Mouse (Mus musculus) midbrain, embryonic 15.5 days (tissue): Measurements from ENCODE around the gene 1700025C18Rik. TPM values are rescaled to one million over a fixed set of nuclear protein-coding genes. Genes with fewer than 3 reads are reported as not detected.

Experiments
- ATAC-seq: fragments of 200-750 bp; cut with Nextera tagmentation; replicated peaks from 2 replicates; pipeline ENCODE4 v1.8.0; 2017; ENCODE audit warnings: moderate TSS enrichment
- H3K27ac ChIP-seq: fragments of 300-500 bp; sonication (generic); 2 replicates; pipeline ENCODE4 v1.5.1; 2015; ENCODE audit warnings: mild to moderate bottlenecking, inconsistent platforms
- H3K27me3 ChIP-seq: fragments of 300-500 bp; sonication (generic); replicated peaks from 2 replicates; pipeline ENCODE4 v1.6.1; 2015; ENCODE audit warnings: inconsistent platforms
- H3K36me3 ChIP-seq: fragments of 300-500 bp; sonication (generic); replicated peaks from 2 replicates; pipeline ENCODE4 v1.6.1; 2015; ENCODE audit warnings: inconsistent platforms
- H3K4me1 ChIP-seq: fragments of 300-500 bp; sonication (generic); 2 replicates; pipeline ENCODE4 v1.6.1; 2015; ENCODE audit warnings: inconsistent platforms
- H3K4me2 ChIP-seq: fragments of 300-500 bp; sonication (generic); 2 replicates; pipeline ENCODE4 v1.6.1; 2015; ENCODE audit warnings: inconsistent platforms, mild to moderate bottlenecking, moderate library complexity
- H3K4me3 ChIP-seq: fragments of 300-500 bp; sonication (generic); 2 replicates; pipeline ENCODE4 v1.5.1; 2015; ENCODE audit warnings: mild to moderate bottlenecking, inconsistent platforms
- H3K9ac ChIP-seq: fragments of 300-500 bp; sonication (generic); 2 replicates; pipeline ENCODE4 v1.6.1; 2015; ENCODE audit warnings: mild to moderate bottlenecking, inconsistent platforms
- H3K9me3 ChIP-seq: fragments of 300-500 bp; sonication (generic); 2 replicates; pipeline ENCODE4 v1.6.1; 2016; ENCODE audit warnings: inconsistent platforms
- WGBS: fragments of 180-500 bp; shearing (Covaris S2); methylation state at CpG from one replicate; pipeline ENCODE4 v1.1.7; 2015; ENCODE audit warnings: mixed read lengths; 5-methylcytosine and 5-hydroxymethylcytosine counted together
- polyA plus RNA-seq: library from polyadenylated mRNA; unstranded; fragments of >200 nt; fragmentation: Nextera tagmentation; extraction: Ambion mirVana; gene quantifications from 2 replicates; pipeline ENCODE4 v1.2.1, GENCODE M21; 2015

Gene 1700025C18Rik
- polyA plus RNA-seq, 1 experiment from 2014 or later: not detected

DNA sequence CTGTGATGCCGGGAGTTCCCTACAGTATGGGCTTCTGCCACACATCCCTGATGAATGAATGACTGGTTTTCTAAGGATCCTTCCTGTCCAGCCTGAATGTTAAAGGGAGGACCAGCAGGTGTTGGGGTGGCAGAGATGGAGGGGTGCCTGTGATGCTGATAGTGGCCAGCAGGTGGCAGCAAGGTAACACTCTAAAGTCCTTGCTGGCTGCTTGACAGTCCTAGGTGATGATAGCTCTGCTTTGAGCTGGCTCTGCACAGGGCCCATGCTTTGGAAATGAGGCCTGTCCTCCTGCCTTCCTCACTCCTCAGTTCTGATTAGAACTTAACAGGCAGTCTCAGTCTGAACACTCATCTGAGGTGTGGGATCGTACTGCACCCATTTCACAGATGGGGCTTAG, 15.6 kb downstream of the 1700025C18Rik start:
- no peak overlapping the region for H3K4me2 ChIP-seq
- H3K4me3 ChIP-seq: no peak overlapping the region
- H3K36me3 ChIP-seq: no peaks in the 10 kb centered on the region
- H3K4me1 ChIP-seq: peaks cover 51% of the 10 kb centered on the region
- 33% methylated on average over 2 of the region's 2 CpGs for WGBS
- no peak overlapping the region for H3K27ac ChIP-seq
- no peak; the same call in 1 of the 2 replicates for ATAC-seq
- 0 out of 2 replicates have a peak, but pooled peaks cover 9% of the 10 kb centered on the region for H3K27me3 ChIP-seq
- H3K9ac ChIP-seq: no peak overlapping the region
- no peaks in the 10 kb centered on the region for H3K9me3 ChIP-seq

DNA sequence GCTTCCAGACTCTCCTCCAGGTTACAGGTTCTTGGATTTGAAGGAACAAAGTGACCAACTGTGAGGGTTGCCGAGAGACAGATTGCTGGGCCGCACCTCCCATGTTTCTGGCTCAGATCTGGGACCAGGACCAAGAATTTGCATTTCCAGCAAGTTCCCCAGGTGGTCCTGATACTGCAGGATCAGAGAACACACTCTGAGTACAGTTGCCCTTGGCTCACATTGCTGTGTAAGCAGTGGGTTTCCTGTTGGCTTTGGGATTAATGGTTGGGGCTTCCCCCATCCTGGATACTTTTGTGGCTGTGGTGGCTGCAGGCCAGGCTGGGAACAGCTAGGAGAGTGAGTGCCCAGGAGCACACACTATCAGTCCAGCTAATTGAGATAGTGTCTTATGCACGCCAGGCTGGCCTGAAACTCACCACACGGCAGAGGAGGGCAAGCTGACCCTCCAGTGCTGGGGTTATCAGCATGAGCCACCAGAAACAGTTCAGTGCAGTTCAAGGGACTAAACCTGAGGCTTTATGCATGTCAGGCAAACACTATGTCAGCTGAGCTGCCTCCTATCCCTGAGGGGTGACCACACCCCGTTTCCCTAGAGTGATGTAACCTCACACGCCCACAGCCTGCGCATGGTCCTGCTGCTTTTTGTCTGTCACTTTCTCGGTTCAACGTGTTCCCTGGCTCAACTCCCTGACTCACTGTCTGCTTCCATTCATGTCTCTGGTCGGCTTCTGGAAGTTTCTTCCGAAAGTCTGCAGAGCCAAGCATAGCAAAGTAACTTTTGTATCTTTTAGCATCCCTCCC, 16.3 kb downstream of the 1700025C18Rik start:
- H3K4me2 ChIP-seq: no peak overlapping the region
- H3K4me3 ChIP-seq: no peak overlapping the region
- H3K4me1 ChIP-seq: peaks cover 53% of the 10 kb centered on the region
- 49% methylated on average over 11 of the region's 11 CpGs for WGBS
- no peak overlapping the region for H3K27ac ChIP-seq
- no peaks in the 10 kb centered on the region for H3K36me3 ChIP-seq
- H3K9ac ChIP-seq: no peak overlapping the region
- H3K9me3 ChIP-seq: no peaks in the 10 kb centered on the region
- ATAC-seq: no peak
- H3K27me3 ChIP-seq: peaks cover 9% of the 10 kb centered on the region; the same call in 1 of the 2 replicates

GRCm38 (mm10) chr2:165073381-165073781, 17.2 kb downstream of the 1700025C18Rik start:
- no peaks in the 10 kb centered on the region for H3K36me3 ChIP-seq
- peaks cover 9% of the 10 kb centered on the region; the same call in 1 of the 2 replicates for H3K27me3 ChIP-seq
- 30% methylated on average over 8 of the region's 9 CpGs for WGBS
- peaks cover 44% of the 10 kb centered on the region for H3K4me1 ChIP-seq
- H3K4me3 ChIP-seq: no peak overlapping the region
- H3K9me3 ChIP-seq: no peaks in the 10 kb centered on the region
- ATAC-seq: no peak
- no peak overlapping the region for H3K27ac ChIP-seq
- H3K4me2 ChIP-seq: no peak overlapping the region
- H3K9ac ChIP-seq: no peak overlapping the region; the same call in 1 of the 2 replicates

DNA sequence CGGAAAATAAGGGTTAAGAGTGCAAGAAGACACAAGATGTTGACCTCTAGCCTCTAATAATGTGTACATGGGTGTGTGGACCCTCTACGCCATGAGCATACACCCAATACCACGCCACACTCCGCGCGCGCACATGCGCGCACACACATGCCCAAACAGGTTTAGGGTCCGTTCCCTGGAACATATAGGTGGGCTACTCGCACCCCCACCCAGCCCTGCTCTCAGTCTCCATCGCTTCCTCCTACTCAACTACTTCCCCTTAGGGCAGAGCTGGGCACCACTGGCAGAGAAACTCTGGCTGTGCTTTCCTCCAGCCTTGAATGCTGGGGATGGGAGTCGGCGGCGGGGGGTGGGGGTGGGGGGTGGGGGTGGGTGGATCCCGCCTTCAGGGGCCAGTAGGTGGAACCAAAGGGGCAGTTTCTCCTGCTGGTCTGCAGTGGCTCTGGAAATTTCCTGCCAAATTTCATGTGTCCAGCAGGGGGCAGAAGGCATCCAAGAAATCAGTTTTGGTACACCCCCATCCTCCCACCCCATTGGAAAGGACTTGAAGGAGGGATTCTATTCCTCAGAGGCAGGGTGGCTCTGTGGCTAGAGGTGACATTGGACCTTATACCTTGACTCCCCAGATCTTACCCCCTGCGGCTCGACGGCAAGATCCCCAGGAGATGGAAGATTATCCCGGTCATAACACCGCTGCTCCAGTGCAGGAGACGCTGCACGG, 20.3 kb downstream of the 1700025C18Rik start:
- no peak overlapping the region for H3K9ac ChIP-seq

GRCm38 (mm10) chr2:165068806-165069205, 21.7 kb downstream of the 1700025C18Rik start:
- H3K9ac ChIP-seq: no peak overlapping the region
- no peak for ATAC-seq
- H3K36me3 ChIP-seq: no peaks in the 10 kb centered on the region
- H3K4me1 ChIP-seq: peaks cover 16% of the 10 kb centered on the region
- H3K27ac ChIP-seq: no peak overlapping the region
- no peaks in the 10 kb centered on the region for H3K9me3 ChIP-seq
- peaks cover 4% of the 10 kb centered on the region; the same call in 1 of the 2 replicates for H3K27me3 ChIP-seq
- H3K4me3 ChIP-seq: no peak overlapping the region
- 72% methylated on average over 2 of the region's 2 CpGs for WGBS
- H3K4me2 ChIP-seq: no peak overlapping the region

More for the DNA sequence above, 20.3 kb downstream of the 1700025C18Rik start:
- Histone ChIP-seq H3K4me3 (no peak overlapping the region), H3K27me3 (peaks cover 9% of the 10 kb centered on the region; the same call in 1 of the 2 replicates), H3K36me3 (no peaks in the 10 kb centered on the region), H3K9me3 (no peaks in the 10 kb centered on the region), H3K27ac (no peak overlapping the region), H3K4me1 (peaks cover 16% of the 10 kb centered on the region), H3K4me2 (peak overlapping the region; percentile 38)
- no peak; the same call in 1 of the 2 replicates for ATAC-seq
- 24% methylated on average over 23 of the region's 23 CpGs for WGBS

GRCm38 (mm10) chr2:165064489-165064888, 26.1 kb downstream of the 1700025C18Rik start:
- WGBS: 57% methylated on average over 7 of the region's 7 CpGs
- Histone ChIP-seq H3K27me3 (no peaks in the 10 kb centered on the region; the same call in 1 of the 2 replicates), H3K4me2 (no peak overlapping the region), H3K4me3 (no peak overlapping the region), H3K36me3 (no peaks in the 10 kb centered on the region), H3K4me1 (no peaks in the 10 kb centered on the region), H3K9me3 (no peaks in the 10 kb centered on the region), H3K9ac (no peak overlapping the region), H3K27ac (no peak overlapping the region)
- ATAC-seq: no peak

- H3K9ac ChIP-seq: no peak overlapping the region
- WGBS: 85% methylated on average over 16 of the region's 16 CpGs
Measured at GRCm38 (mm10) chr2:165061638-165062433, 28.7 kb downstream of the 1700025C18Rik start.

GRCm38 (mm10) chr2:165059961-165060360, 30.6 kb downstream of the 1700025C18Rik start:
- no peak for ATAC-seq
- no peaks in the 10 kb centered on the region for H3K27me3 ChIP-seq
- no peak overlapping the region for H3K9ac ChIP-seq
- no peak overlapping the region for H3K27ac ChIP-seq
- H3K4me1 ChIP-seq: peaks cover 5% of the 10 kb centered on the region; the same call in 1 of the 2 replicates
- no peaks in the 10 kb centered on the region for H3K36me3 ChIP-seq
- no peak overlapping the region for H3K4me2 ChIP-seq
- H3K9me3 ChIP-seq: no peaks in the 10 kb centered on the region
- no peak overlapping the region for H3K4me3 ChIP-seq
- 94% methylated on average over 4 of the region's 4 CpGs for WGBS

More at GRCm38 (mm10) chr2:165061638-165062433, 28.7 kb downstream of the 1700025C18Rik start:
- Histone ChIP-seq H3K27me3 (no peaks in the 10 kb centered on the region), H3K4me2 (no peak overlapping the region), H3K4me3 (no peak overlapping the region), H3K9me3 (no peaks in the 10 kb centered on the region), H3K36me3 (no peaks in the 10 kb centered on the region), H3K27ac (no peak overlapping the region), H3K4me1 (no peaks in the 10 kb centered on the region)
- ATAC-seq: no peak

- Histone ChIP-seq H3K9ac (no peak overlapping the region), H3K27me3 (no peaks in the 10 kb centered on the region), H3K36me3 (no peaks in the 10 kb centered on the region), H3K4me2 (0 out of 2 replicates have a peak overlapping the region, but pooled peaks have one; percentile 18), H3K27ac (no peak overlapping the region), H3K9me3 (no peaks in the 10 kb centered on the region), H3K4me3 (no peak overlapping the region), H3K4me1 (peaks cover 11% of the 10 kb centered on the region)
- 80% methylated on average over 14 of the region's 14 CpGs for WGBS
- no peak for ATAC-seq
Measured at GRCm38 (mm10) chr2:165056377-165057085, 34.0 kb downstream of the 1700025C18Rik start.

DNA sequence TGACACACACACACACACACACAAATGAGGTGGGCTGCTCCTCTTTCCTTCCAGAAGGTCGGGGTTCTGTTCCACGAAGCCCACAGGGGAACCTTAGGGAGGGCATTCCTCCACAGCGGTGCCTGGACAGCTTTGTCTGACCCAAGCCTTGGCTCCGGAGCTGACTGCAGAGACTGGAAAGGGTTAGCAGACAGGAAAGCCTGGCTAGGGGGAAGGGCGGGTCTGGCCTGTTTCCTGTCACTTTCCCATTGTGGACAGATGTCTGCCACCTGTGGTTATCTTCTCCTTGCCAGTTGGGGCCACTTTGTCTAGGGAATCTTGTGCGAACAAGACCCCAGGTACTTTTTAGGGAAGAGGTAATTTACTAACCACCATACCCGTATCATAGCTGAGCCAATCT, 34.6 kb downstream of the 1700025C18Rik start:
- Histone ChIP-seq H3K4me3 (peak overlapping the region; percentile 15), H3K27ac (no peak overlapping the region), H3K27me3 (no peaks in the 10 kb centered on the region), H3K9me3 (no peaks in the 10 kb centered on the region), H3K4me2 (peak overlapping the region; percentile 18), H3K36me3 (no peaks in the 10 kb centered on the region), H3K4me1 (peaks cover 17% of the 10 kb centered on the region), H3K9ac (no peak overlapping the region)
- ATAC-seq: no peak
- 11% methylated on average over 7 of the region's 7 CpGs for WGBS
